Mouse (Mus musculus): Measurements from ENCODE around the gene Stard9.

DNA sequence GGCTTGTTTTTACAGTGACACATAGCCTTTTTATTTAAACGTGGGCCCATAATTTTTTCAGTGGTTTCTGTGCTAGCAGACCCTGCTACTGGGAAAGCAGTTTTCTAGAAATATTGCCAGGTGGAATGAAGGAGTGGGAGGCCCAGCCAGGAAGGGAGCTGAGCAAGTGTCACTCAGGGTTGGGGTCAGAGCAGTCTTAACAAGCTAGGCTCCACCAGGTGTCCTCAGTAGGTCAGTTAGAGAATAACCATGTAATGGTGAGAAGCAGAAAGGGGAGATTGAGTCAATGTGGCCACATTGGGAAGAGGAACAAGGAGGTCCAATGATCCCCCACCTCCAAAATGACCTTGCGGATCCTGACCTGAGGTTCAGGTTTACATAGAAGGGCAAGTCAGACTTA is 25.8 kb downstream of the Stard9 start:
- no peak for TF ChIP-seq POLR2A (IDR thresholded peaks at IDR 0.05; ENCODE audit: low read depth, low read length)
- TF ChIP-seq CTCF (conservative IDR thresholded peaks at IDR 0.05; ENCODE audit: insufficient read depth, insufficient read length, low read depth, low read length) = no peak
